Mouse (Mus musculus) hindbrain, embryonic 16.5 days (tissue): ENCODE results near the gene Morn1. TPM values are rescaled to one million over a fixed set of nuclear protein-coding genes. Genes with fewer than 3 reads are reported as not detected.
A peak's percentile ranks its signal among the peaks of the same experiment; 100 is the strongest.

Source experiments
- ATAC-seq: fragments of 200-750 bp; cut with Nextera tagmentation; 2 replicates; pipeline ENCODE4 v1.8.0; 2017; ENCODE audit warnings: moderate TSS enrichment, moderate library complexity
- H3K27ac ChIP-seq: fragments of 300-500 bp; sonication (generic); 2 replicates; pipeline ENCODE4 v1.5.1; 2014; ENCODE audit warnings: low read depth, mild to moderate bottlenecking, control low read depth, low read length, moderate library complexity
- H3K27me3 ChIP-seq: fragments of 300-500 bp; sonication (generic); replicated peaks from 2 replicates; pipeline ENCODE4 v1.6.1; 2014; ENCODE audit warnings: low read length; ENCODE audit not compliant: control insufficient read depth, insufficient read depth
- H3K36me3 ChIP-seq: fragments of 300-500 bp; sonication (generic); 2 replicates; pipeline ENCODE4 v1.6.1; 2014; ENCODE audit warnings: mild to moderate bottlenecking, low read length, moderate library complexity, mixed read lengths; ENCODE audit not compliant: control insufficient read depth, insufficient read depth
- H3K4me1 ChIP-seq: fragments of 300-500 bp; sonication (generic); 2 replicates; pipeline ENCODE4 v1.6.1; 2014; ENCODE audit warnings: low read depth, low read length; ENCODE audit not compliant: control insufficient read depth, insufficient read depth
- H3K4me2 ChIP-seq: fragments of 300-500 bp; sonication (generic); 2 replicates; pipeline ENCODE4 v1.6.1; 2014; ENCODE audit warnings: mild to moderate bottlenecking, low read length, control low read depth, moderate library complexity
- H3K4me3 ChIP-seq: fragments of 300-500 bp; sonication (generic); 2 replicates; pipeline ENCODE4 v1.5.1; 2014; ENCODE audit warnings: mild to moderate bottlenecking, low read length, control low read depth, moderate library complexity
- H3K9ac ChIP-seq: fragments of 300-500 bp; sonication (generic); 2 replicates; pipeline ENCODE4 v1.6.1; 2014; ENCODE audit warnings: low read depth, mild to moderate bottlenecking, control low read depth, low read length, moderate library complexity
- H3K9me3 ChIP-seq: fragments of 300-500 bp; sonication (generic); 2 replicates; pipeline ENCODE4 v1.6.1; 2014; ENCODE audit warnings: mild to moderate bottlenecking, low read length, moderate library complexity; ENCODE audit not compliant: control insufficient read depth
- WGBS: fragments of 180-500 bp; shearing (Covaris S2); extraction: QIAGEN DNeasy Blood & Tissue Kit; methylation state at CpG from one replicate; pipeline ENCODE4 v1.1.7; 2014; 5-methylcytosine and 5-hydroxymethylcytosine counted together
- polyA plus RNA-seq: library from polyadenylated mRNA; unstranded; fragments of >200 nt; fragmentation: Nextera tagmentation; extraction: Ambion mirVana; gene quantifications from 2 replicates; pipeline ENCODE4 v1.2.1, GENCODE M21; 2015

Morn1 gene
- polyA plus RNA-seq, 1 experiment from 2014 or later = 9.5 TPM

- Histone ChIP-seq H3K4me2 (no peak overlapping the region), H3K9ac (no peak overlapping the region), H3K4me1 (peaks cover 14% of the 10 kb centered on the region), H3K27me3 (no peaks in the 10 kb centered on the region), H3K27ac (no peak overlapping the region), H3K4me3 (no peak overlapping the region), H3K36me3 (peaks cover 5% of the 10 kb centered on the region), H3K9me3 (no peaks in the 10 kb centered on the region)
- WGBS = 35% methylated on average over 3 of the region's 3 CpGs
- no peak for ATAC-seq
Observed at GRCm38 (mm10) chr4:155063895-155064294, 22.5 kb upstream of the Morn1 start.

GRCm38 (mm10) chr4:155064474-155064873 is 21.9 kb upstream of the Morn1 start:
- ATAC-seq = no peak
- WGBS = 75% methylated on average over 2 of the region's 2 CpGs
- Histone ChIP-seq H3K36me3 (peaks cover 8% of the 10 kb centered on the region), H3K4me1 (peaks cover 14% of the 10 kb centered on the region), H3K27ac (no peak overlapping the region), H3K4me3 (no peak overlapping the region), H3K4me2 (no peak overlapping the region), H3K9me3 (no peaks in the 10 kb centered on the region), H3K27me3 (no peaks in the 10 kb centered on the region), H3K9ac (no peak overlapping the region)

- peak overlapping the region; percentile 75 for H3K4me3 ChIP-seq
- H3K4me1 ChIP-seq = peaks cover 14% of the 10 kb centered on the region
- peaks cover 20% of the 10 kb centered on the region for H3K36me3 ChIP-seq
- no peaks in the 10 kb centered on the region for H3K27me3 ChIP-seq
- H3K9ac ChIP-seq = peak overlapping the region; percentile 47
- H3K27ac ChIP-seq = peak overlapping the region; percentile 67
- WGBS = 4% methylated on average over 15 of the region's 15 CpGs
- H3K9me3 ChIP-seq = no peaks in the 10 kb centered on the region
- peak; percentile 57 for ATAC-seq
- H3K4me2 ChIP-seq = peak overlapping the region; percentile 86
Observed at GRCm38 (mm10) chr4:155065970-155066833, 20.2 kb upstream of the Morn1 start.

GRCm38 (mm10) chr4:155066834-155067522 is 19.4 kb upstream of the Morn1 start, which contains the start of gene Pex10:
TSS of gene Pex10 (plus strand) at chr4:155067016.
- Histone ChIP-seq H3K4me1 (peaks cover 14% of the 10 kb centered on the region), H3K36me3 (peaks cover 25% of the 10 kb centered on the region), H3K9ac (peak within 1 kb of the TSS; percentile 86), H3K27ac (peak within 1 kb of the TSS; percentile 76), H3K4me2 (peak within 1 kb of the TSS; percentile 86), H3K27me3 (no peaks in the 10 kb centered on the region), H3K9me3 (no peaks in the 10 kb centered on the region), H3K4me3 (peak within 1 kb of the TSS; percentile 75)
- WGBS = under 1% methylated on average over 47 of the region's 48 CpGs
- peak; percentile 93 for ATAC-seq

GRCm38 (mm10) chr4:155068357-155068972 is 17.9 kb upstream of the Morn1 start:
- no peak for ATAC-seq
- Histone ChIP-seq H3K9me3 (no peaks in the 10 kb centered on the region), H3K27me3 (no peaks in the 10 kb centered on the region), H3K9ac (peak overlapping the region; percentile 24; the same call in 1 of the 2 replicates), H3K4me1 (peaks cover 14% of the 10 kb centered on the region), H3K4me3 (no peak overlapping the region), H3K36me3 (peaks cover 31% of the 10 kb centered on the region), H3K4me2 (no peak overlapping the region), H3K27ac (no peak overlapping the region)
- WGBS = 95% methylated on average over 20 of the region's 20 CpGs

- H3K4me1 ChIP-seq = peaks cover 14% of the 10 kb centered on the region
- H3K9me3 ChIP-seq = no peaks in the 10 kb centered on the region
- ATAC-seq = no peak
- no peak overlapping the region for H3K4me2 ChIP-seq
- no peaks in the 10 kb centered on the region for H3K27me3 ChIP-seq
- no peak overlapping the region for H3K27ac ChIP-seq
- H3K9ac ChIP-seq = no peak overlapping the region
- peaks cover 36% of the 10 kb centered on the region for H3K36me3 ChIP-seq
- WGBS = 84% methylated on average over 6 of the region's 6 CpGs
- no peak overlapping the region for H3K4me3 ChIP-seq
Observed at GRCm38 (mm10) chr4:155069191-155069590, 17.2 kb upstream of the Morn1 start.

GRCm38 (mm10) chr4:155070199-155070598 is 16.2 kb upstream of the Morn1 start:
- H3K27me3 ChIP-seq = no peaks in the 10 kb centered on the region
- no peaks in the 10 kb centered on the region for H3K9me3 ChIP-seq
- no peak overlapping the region for H3K9ac ChIP-seq
- 94% methylated on average over 13 of the region's 13 CpGs for WGBS
- peaks cover 14% of the 10 kb centered on the region for H3K4me1 ChIP-seq
- H3K27ac ChIP-seq = no peak overlapping the region
- H3K36me3 ChIP-seq = peaks cover 42% of the 10 kb centered on the region
- ATAC-seq = no peak
- H3K4me2 ChIP-seq = no peak overlapping the region
- no peak overlapping the region for H3K4me3 ChIP-seq

- Histone ChIP-seq H3K9ac (no peak overlapping the region), H3K4me2 (no peak overlapping the region), H3K27ac (no peak overlapping the region), H3K27me3 (no peaks in the 10 kb centered on the region), H3K36me3 (peaks cover 47% of the 10 kb centered on the region), H3K9me3 (no peaks in the 10 kb centered on the region), H3K4me3 (no peak overlapping the region), H3K4me1 (peaks cover 14% of the 10 kb centered on the region)
- no peak for ATAC-seq
- WGBS = 87% methylated on average over 5 of the region's 5 CpGs
Observed at GRCm38 (mm10) chr4:155070921-155071320, 15.5 kb upstream of the Morn1 start.

- H3K9ac ChIP-seq = no peak overlapping the region
- H3K27me3 ChIP-seq = no peaks in the 10 kb centered on the region
- H3K9me3 ChIP-seq = no peaks in the 10 kb centered on the region
- H3K27ac ChIP-seq = no peak overlapping the region
- no peak overlapping the region for H3K4me3 ChIP-seq
- no peaks in the 10 kb centered on the region for H3K4me1 ChIP-seq
- no peak for ATAC-seq
- H3K4me2 ChIP-seq = no peak overlapping the region
- peaks cover 46% of the 10 kb centered on the region for H3K36me3 ChIP-seq
- 61% methylated on average over 9 of the region's 9 CpGs for WGBS
Observed at GRCm38 (mm10) chr4:155074418-155074817, 12.0 kb upstream of the Morn1 start.
